Mouse (Mus musculus) bone marrow macrophage, adult 2 months (primary cell): ENCODE measurements around the gene Cd22.

Experiments used
- CTCF ChIP-seq: IDR thresholded peaks from 2 replicates; pipeline ENCODE4 v1.5.1; 2012; ENCODE audit warnings: low read depth, mild to moderate bottlenecking, low read length, moderate library complexity
- POLR2A ChIP-seq: IDR thresholded peaks from 2 replicates; pipeline ENCODE4 v1.6.1; 2012; ENCODE audit warnings: mild to moderate bottlenecking, low read depth, low read length, borderline replicate concordance

DNA sequence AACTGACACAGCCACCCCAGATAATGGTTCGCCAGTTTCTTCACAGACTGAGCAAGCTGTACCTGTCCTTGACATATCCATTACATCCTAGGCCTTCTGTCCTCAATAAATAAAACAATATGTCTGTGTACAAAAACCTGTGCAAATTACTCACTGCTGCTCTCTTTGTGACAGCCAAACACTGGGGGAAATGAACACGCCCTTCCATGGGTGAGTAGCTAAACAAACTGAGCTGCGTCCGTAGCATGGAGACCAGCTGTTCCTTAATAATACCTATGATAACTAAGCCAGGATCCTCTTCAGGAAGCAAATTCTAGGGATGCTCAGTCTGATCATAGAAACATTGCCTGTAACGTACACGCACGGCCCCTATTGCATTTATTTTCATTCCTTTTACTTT is 8.6 kb upstream of the Cd22 start:
- TF ChIP-seq POLR2A = no peak
- TF ChIP-seq CTCF = no peak
